Mouse (Mus musculus): ENCODE data around the gene Fam181a. TPM values are rescaled to one million over a fixed set of nuclear protein-coding genes. Genes with fewer than 3 reads are reported as not detected.

The Fam181a gene
- polyA plus RNA-seq, 1 experiment from 2014 or later, result 15.9 TPM

GRCm38 (mm10) chr12:103306720-103307119, 4.1 kb upstream of the Fam181a start:
- Histone ChIP-seq H3K4me1 (ENCODE audit: control insufficient read depth, insufficient read depth, low read length) (0 out of 2 replicates have a peak, but pooled peaks cover under 1% of the 10 kb centered on the region), H3K27me3 (ENCODE audit: control insufficient read depth, insufficient read depth, low read length) (no peaks in the 10 kb centered on the region), H3K9ac (replicated peaks; ENCODE audit: low read length) (no peak overlapping the region), H3K27ac (replicated peaks; ENCODE audit: low read depth, low read length) (no peak overlapping the region), H3K9me3 (ENCODE audit: control insufficient read depth, low read length) (no peaks in the 10 kb centered on the region), H3K36me3 (ENCODE audit: control insufficient read depth, insufficient read depth, low read length) (no peaks in the 10 kb centered on the region), H3K4me3 (replicated peaks; ENCODE audit: low read depth, low read length) (no peak overlapping the region), H3K4me2 (ENCODE audit: low read length) (no peak overlapping the region)
- WGBS, result 21% methylated on average over 3 of the region's 3 CpGs
- DNase-seq (peak; percentile 70), ATAC-seq (ENCODE audit: low FRiP score, low TSS enrichment) (no peak)

DNA sequence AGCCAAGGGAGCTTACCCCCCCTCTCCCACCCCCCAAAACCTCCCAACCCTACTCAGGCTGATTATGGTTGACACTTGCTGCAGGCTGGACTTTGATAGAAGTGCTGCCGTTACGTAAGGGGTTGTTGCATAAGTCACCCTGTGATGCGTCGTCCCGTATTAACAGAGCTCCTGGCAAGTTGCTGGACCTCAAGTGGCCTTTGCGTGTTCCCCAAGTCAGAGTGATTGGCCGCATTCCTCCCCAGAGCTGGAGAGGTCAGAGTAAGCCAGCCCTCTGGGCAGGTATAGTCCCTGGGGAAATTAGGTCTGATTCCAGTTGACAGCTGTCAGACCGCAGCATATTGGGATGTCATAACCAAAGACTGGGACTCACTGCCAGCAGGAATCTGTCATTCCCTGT, 1.1 kb downstream of the Fam181a start:
- H3K4me3 ChIP-seq (replicated peaks; ENCODE audit: low read depth, low read length), result no peak overlapping the region
- 55% methylated on average over 8 of the region's 8 CpGs for WGBS
- H3K9ac ChIP-seq (replicated peaks; ENCODE audit: low read length), result no peak overlapping the region

DNA sequence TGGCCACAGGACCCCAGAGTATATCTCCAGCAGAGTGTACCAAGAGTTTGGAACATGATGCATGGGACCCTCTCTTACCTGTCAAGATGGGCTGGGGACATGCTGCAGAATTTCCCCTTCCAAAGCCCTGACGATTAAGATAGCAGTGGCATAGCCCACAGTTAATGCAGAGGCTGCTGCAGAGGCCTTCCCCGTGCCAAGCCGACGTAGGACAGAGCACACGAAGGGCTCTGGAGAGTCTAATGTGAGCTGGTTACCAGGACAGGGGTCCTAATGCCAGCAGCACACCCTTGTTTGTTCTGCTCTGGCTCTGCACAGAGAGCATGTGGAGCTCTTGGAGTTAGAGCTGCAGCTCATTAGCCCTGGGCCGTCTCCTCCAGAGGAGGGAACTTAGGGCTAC, 2.5 kb downstream of the Fam181a start:
- Histone ChIP-seq H3K9ac (replicated peaks; ENCODE audit: low read length) (no peak overlapping the region), H3K4me2 (ENCODE audit: low read length) (peak overlapping the region; percentile 59), H3K36me3 (ENCODE audit: control insufficient read depth, insufficient read depth, low read length) (no peaks in the 10 kb centered on the region), H3K9me3 (ENCODE audit: control insufficient read depth, low read length) (no peaks in the 10 kb centered on the region), H3K4me1 (ENCODE audit: control insufficient read depth, insufficient read depth, low read length) (peaks cover 51% of the 10 kb centered on the region), H3K27me3 (ENCODE audit: control insufficient read depth, insufficient read depth, low read length) (no peaks in the 10 kb centered on the region), H3K4me3 (replicated peaks; ENCODE audit: low read depth, low read length) (no peak overlapping the region), H3K27ac (replicated peaks; ENCODE audit: low read depth, low read length) (peak overlapping the region; percentile 78)
- ATAC-seq (ENCODE audit: low FRiP score, low TSS enrichment) (no peak), DNase-seq (no peak)
- WGBS, result 18% methylated on average over 6 of the region's 6 CpGs

More for the DNA sequence above, 1.1 kb downstream of the Fam181a start:
- Histone ChIP-seq H3K27me3 (ENCODE audit: control insufficient read depth, insufficient read depth, low read length) (no peaks in the 10 kb centered on the region), H3K4me1 (ENCODE audit: control insufficient read depth, insufficient read depth, low read length) (peaks cover 51% of the 10 kb centered on the region), H3K36me3 (ENCODE audit: control insufficient read depth, insufficient read depth, low read length) (no peaks in the 10 kb centered on the region), H3K4me2 (ENCODE audit: low read length) (no peak overlapping the region), H3K27ac (replicated peaks; ENCODE audit: low read depth, low read length) (no peak overlapping the region), H3K9me3 (ENCODE audit: control insufficient read depth, low read length) (no peaks in the 10 kb centered on the region)
- DNase-seq (peak; percentile 35), ATAC-seq (ENCODE audit: low FRiP score, low TSS enrichment) (no peak)

DNA sequence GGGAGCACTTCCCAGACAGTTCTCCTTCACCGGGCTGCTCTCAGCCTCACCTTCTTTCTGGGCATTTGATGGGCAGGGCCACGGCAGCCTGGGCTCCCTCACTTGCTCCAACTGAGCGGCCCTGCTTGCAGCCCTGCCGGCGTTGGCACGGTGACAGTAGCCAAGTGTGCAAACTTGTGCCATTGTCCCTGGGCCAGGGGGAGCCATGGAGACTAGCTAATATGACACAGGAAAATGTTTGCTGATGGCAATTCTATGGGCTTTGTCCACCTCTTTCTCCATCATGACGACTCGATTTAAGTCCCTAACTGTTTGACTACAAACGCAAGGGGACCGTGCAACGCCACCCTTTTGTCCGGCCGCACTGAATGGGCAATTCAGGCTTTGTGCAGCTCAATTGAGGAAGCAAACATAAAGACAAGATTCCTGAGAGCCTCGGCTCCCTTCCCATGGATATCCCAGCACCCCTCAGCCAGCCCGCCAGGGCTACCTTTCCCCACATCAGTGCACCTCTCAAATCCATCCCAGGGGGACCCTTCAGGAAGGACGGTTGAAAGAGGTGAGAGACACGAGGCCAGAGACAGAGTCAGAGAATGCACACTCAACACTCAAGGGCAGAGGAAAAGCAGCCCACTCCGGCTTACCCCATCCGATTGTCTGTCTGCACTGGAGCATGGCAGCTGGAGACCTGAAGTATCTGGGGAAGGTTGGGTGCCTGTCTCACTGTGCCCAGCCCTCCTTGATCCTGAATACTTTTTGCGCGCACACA, 3.3 kb downstream of the Fam181a start:
- Histone ChIP-seq H3K4me1 (ENCODE audit: control insufficient read depth, insufficient read depth, low read length) (peaks cover 51% of the 10 kb centered on the region), H3K9me3 (ENCODE audit: control insufficient read depth, low read length) (no peaks in the 10 kb centered on the region), H3K36me3 (ENCODE audit: control insufficient read depth, insufficient read depth, low read length) (no peaks in the 10 kb centered on the region), H3K27ac (replicated peaks; ENCODE audit: low read depth, low read length) (peak overlapping the region; percentile 78), H3K9ac (replicated peaks; ENCODE audit: low read length) (no peak overlapping the region), H3K4me3 (replicated peaks; ENCODE audit: low read depth, low read length) (peak overlapping the region; percentile 10; the same call in 1 of the 2 replicates), H3K27me3 (ENCODE audit: control insufficient read depth, insufficient read depth, low read length) (no peaks in the 10 kb centered on the region), H3K4me2 (ENCODE audit: low read length) (peak overlapping the region; percentile 59)
- ATAC-seq (ENCODE audit: low FRiP score, low TSS enrichment), result peak; percentile 56
- peak; percentile 85 for DNase-seq
- WGBS, result 6% methylated on average over 21 of the region's 21 CpGs

GRCm38 (mm10) chr12:103314640-103315361, 4.0 kb downstream of the Fam181a start:
- peak overlapping the region; percentile 78 for H3K27ac ChIP-seq (replicated peaks; ENCODE audit: low read depth, low read length)
- 1% methylated on average over 25 of the region's 25 CpGs for WGBS
- H3K9me3 ChIP-seq (ENCODE audit: control insufficient read depth, low read length), result no peaks in the 10 kb centered on the region
- H3K27me3 ChIP-seq (ENCODE audit: control insufficient read depth, insufficient read depth, low read length), result no peaks in the 10 kb centered on the region
- DNase-seq, result peak; percentile 79
- peaks cover 51% of the 10 kb centered on the region for H3K4me1 ChIP-seq (ENCODE audit: control insufficient read depth, insufficient read depth, low read length)
- H3K9ac ChIP-seq (replicated peaks; ENCODE audit: low read length), result peak overlapping the region; percentile 43; the same call in 1 of the 2 replicates
- peak overlapping the region; percentile 59 for H3K4me2 ChIP-seq (ENCODE audit: low read length)
- H3K4me3 ChIP-seq (replicated peaks; ENCODE audit: low read depth, low read length), result peak overlapping the region; percentile 31
- H3K36me3 ChIP-seq (ENCODE audit: control insufficient read depth, insufficient read depth, low read length), result no peaks in the 10 kb centered on the region
- peak; percentile 78 for ATAC-seq (ENCODE audit: low FRiP score, low TSS enrichment)

- H3K36me3 ChIP-seq (ENCODE audit: control insufficient read depth, insufficient read depth, low read length), result no peaks in the 10 kb centered on the region
- DNase-seq, result peak; percentile 30
- H3K27ac ChIP-seq (replicated peaks; ENCODE audit: low read depth, low read length), result 0 out of 2 replicates have a peak overlapping the region, but pooled peaks have one; percentile 45
- H3K9ac ChIP-seq (replicated peaks; ENCODE audit: low read length), result peak overlapping the region; percentile 4; the same call in 1 of the 2 replicates
- H3K4me3 ChIP-seq (replicated peaks; ENCODE audit: low read depth, low read length), result peak overlapping the region; percentile 31
- H3K4me2 ChIP-seq (ENCODE audit: low read length), result peak overlapping the region; percentile 59
- ATAC-seq (ENCODE audit: low FRiP score, low TSS enrichment), result no peak
- WGBS, result 11% methylated on average over 20 of the region's 20 CpGs
- H3K27me3 ChIP-seq (ENCODE audit: control insufficient read depth, insufficient read depth, low read length), result no peaks in the 10 kb centered on the region
- H3K4me1 ChIP-seq (ENCODE audit: control insufficient read depth, insufficient read depth, low read length), result peaks cover 51% of the 10 kb centered on the region
- no peaks in the 10 kb centered on the region for H3K9me3 ChIP-seq (ENCODE audit: control insufficient read depth, low read length)
Observed at GRCm38 (mm10) chr12:103315831-103316545, 5.2 kb downstream of the Fam181a start.

DNA sequence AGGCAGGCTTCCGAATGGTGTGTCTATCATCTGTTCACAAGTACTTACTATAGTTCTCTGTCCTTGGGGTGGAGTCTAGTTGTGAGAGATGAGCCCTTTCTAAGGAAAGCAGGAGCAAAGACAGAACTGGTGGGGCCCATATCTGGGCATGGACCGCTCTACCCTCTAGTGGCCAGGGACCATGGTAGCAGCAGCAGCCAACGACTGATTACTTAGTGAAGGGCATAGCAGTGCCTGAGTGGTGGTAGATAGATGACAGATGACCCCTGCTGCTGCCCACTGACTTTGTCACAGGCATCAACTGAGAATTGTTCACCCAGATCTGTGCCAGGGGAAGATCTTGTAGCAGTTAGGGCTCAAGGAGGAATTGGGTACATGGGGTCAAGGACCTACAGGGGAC, 12.0 kb downstream of the Fam181a start:
- 0 out of 2 replicates have a peak, but pooled peaks cover 2% of the 10 kb centered on the region for H3K4me1 ChIP-seq (ENCODE audit: control insufficient read depth, insufficient read depth, low read length)
- no peak for ATAC-seq (ENCODE audit: low FRiP score, low TSS enrichment)
- peaks cover 17% of the 10 kb centered on the region for H3K27me3 ChIP-seq (ENCODE audit: control insufficient read depth, insufficient read depth, low read length)
- H3K27ac ChIP-seq (replicated peaks; ENCODE audit: low read depth, low read length), result no peak overlapping the region
- DNase-seq, result peak; percentile 65
- no peaks in the 10 kb centered on the region for H3K36me3 ChIP-seq (ENCODE audit: control insufficient read depth, insufficient read depth, low read length)
- WGBS, result 32% methylated on average over 3 of the region's 3 CpGs
- no peak overlapping the region for H3K4me2 ChIP-seq (ENCODE audit: low read length)
- H3K9me3 ChIP-seq (ENCODE audit: control insufficient read depth, low read length), result no peaks in the 10 kb centered on the region
- H3K9ac ChIP-seq (replicated peaks; ENCODE audit: low read length), result no peak overlapping the region
- no peak overlapping the region for H3K4me3 ChIP-seq (replicated peaks; ENCODE audit: low read depth, low read length)

DNA sequence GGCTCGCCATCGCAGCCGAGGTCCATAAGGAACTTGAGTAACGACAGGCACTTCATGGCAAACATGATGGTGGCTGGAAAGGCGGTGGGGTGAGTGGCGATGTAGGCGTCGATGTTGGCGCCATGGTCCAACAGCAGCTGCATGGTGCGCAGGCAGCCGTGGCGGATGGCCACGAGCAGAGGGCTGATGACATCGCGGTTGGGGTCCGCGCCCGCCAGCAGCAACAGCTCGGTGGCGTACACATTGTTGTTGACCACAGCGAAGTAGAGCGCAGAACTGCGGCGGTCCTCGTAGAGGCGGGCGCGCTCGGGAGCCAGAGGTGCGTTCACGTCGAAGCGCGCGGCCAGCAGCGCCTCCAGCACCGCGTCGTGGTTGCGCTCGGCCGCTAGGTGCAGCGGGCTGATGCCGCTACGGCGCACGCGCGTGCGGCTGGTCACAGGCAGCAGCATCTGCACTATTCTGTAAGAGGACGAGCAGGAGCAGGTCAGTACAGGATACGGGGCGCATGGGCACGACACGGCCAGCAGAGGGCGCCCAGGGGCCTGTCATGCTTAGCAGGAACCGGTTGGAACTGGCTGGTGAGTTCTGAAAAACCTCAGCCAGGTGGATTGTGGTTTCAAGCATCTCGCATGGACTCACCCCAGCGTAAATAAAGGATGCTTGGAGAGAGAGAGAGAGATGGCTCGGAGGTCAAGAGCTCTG, 14.5 kb downstream of the Fam181a start:
- Histone ChIP-seq H3K4me1 (ENCODE audit: control insufficient read depth, insufficient read depth, low read length) (0 out of 2 replicates have a peak, but pooled peaks cover 5% of the 10 kb centered on the region), H3K4me3 (replicated peaks; ENCODE audit: low read depth, low read length) (peak overlapping the region; percentile 35), H3K36me3 (ENCODE audit: control insufficient read depth, insufficient read depth, low read length) (no peaks in the 10 kb centered on the region), H3K9me3 (ENCODE audit: control insufficient read depth, low read length) (no peaks in the 10 kb centered on the region), H3K27me3 (ENCODE audit: control insufficient read depth, insufficient read depth, low read length) (peaks cover 17% of the 10 kb centered on the region), H3K4me2 (ENCODE audit: low read length) (peak overlapping the region; percentile 58), H3K27ac (replicated peaks; ENCODE audit: low read depth, low read length) (peak overlapping the region; percentile 15; the same call in 1 of the 2 replicates), H3K9ac (replicated peaks; ENCODE audit: low read length) (peak overlapping the region; percentile 37)
- DNase-seq (peak; percentile 97), ATAC-seq (ENCODE audit: low FRiP score, low TSS enrichment) (peak; percentile 96)
- 8% methylated on average over 60 of the region's 60 CpGs for WGBS

All from midbrain, embryonic 14.5 days (tissue).